Mouse (Mus musculus): Measurements from ENCODE around the gene Map2k4. TPM values are rescaled to one million over a fixed set of nuclear protein-coding genes. Genes with fewer than 3 reads are reported as not detected.

Map2k4 gene
- 10 to 100 TPM; 41.7 to 47.0 (median 44.6) TPM for total RNA-seq (2022)

GRCm38 (mm10) chr11:65788154-65788553, at the start of gene Map2k4:
Gene Map2k4 (minus strand): TSS chr11:65788297.
- peak; percentile 89 for DNase-seq (ENCODE audit: low spot score)

DNA sequence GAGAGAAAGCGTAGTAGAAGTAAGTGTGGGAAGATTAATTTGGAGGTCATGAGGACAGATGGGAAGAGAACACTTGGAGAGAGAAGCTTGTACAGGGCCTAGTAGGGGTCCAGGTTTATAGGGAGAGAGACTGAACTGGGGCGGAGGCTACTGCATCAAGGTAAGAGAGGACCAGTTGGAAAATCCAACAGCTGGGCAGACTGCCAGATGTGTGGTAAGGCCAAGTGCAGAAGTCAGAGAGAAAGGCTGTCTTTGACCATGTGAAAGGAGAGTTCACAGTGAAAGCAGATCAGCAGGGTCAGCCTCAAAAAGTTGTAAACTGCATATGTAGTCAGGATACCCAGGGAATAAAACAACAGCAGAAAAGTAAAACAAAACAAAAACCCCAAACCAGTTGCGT, 36.5 kb upstream of the Map2k4 start:
- no peak for DNase-seq (ENCODE audit: low spot score)

DNA sequence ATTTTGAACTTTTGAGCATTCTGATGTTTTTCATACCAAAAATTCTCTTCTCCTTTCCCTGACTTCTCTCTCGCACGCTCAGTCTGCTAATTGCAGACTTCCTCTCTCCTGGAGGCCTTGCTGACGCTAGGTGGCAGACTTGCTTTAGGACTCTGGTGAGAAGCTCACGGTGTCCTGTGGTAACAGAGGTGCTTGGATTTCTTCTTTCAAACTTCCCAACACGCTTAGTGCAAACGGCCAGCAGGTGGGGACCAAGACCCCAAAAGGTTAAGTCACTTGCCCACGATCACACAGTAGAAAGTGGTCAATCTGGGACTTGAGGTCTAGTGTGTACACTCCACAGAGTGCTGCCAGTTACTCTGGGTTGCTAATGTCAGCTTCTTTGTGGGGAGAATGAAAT, 32.8 kb upstream of the Map2k4 start:
- peak; percentile 49 for DNase-seq (ENCODE audit: low spot score)

DNA sequence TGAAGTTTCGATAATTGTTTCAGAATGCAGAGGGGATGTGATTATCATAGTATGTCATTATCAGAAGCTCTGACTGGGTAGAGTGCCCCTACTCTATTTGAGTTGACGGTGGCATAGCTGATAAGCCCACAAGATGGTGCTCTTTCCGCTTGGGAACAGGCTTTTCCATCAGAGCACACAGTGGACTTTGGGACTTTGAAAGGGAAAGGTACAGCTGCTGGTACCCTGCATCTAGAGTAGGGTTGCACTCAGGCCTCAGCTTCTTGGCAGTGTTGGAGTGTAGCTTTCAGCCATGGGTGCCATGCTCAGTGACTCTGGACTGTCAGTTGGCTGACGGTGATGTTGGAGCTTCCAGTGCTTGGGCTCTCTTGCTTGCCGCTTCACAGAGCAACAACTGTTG, 32.2 kb upstream of the Map2k4 start:
- no peak for DNase-seq (ENCODE audit: low spot score)

- DNase-seq (ENCODE audit: low spot score) = no peak
Observed at GRCm38 (mm10) chr11:65818193-65818592, 30.1 kb upstream of the Map2k4 start.

GRCm38 (mm10) chr11:65816237-65816636, 28.1 kb upstream of the Map2k4 start:
- DNase-seq (ENCODE audit: low spot score) = no peak

DNA sequence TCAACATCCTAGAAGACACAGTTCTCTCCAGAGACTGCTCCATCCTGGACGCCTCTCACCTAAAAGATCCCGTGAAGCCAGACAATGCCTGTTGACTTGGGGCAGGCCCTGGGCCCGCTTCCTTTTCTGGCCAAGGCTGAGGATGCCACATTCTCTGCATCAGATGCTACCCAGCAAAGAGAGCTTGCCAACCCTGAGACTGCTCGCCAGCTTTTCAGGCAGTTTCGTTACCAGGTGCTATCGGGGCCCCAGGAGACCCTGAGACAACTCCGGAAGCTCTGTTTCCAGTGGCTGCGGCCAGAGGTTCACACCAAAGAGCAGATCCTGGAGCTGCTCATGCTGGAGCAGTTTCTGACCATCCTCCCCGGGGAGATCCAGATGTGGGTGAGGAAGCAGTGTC, 26.3 kb upstream of the Map2k4 start:
- DNase-seq (ENCODE audit: low spot score) = no peak

DNA sequence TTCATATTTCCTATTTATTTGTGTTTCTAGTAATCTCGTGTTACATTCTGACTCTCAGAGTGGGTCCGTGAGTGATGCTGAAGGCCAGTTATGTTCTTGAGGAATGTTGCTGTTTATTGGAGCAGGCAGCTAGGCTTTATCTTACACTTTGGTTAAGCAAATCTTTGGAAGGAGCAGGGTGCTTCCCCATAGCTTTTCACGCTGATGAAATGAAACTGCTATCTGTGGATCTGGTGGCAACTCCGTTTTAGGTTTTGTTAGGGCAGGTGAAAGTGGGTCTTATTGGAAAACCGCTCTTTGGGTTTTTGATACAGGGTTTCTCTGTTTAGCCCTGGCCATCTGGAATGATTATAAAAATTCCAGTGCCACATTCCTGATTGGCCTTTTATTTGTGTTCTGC, 24.0 kb upstream of the Map2k4 start:
- no peak for DNase-seq (ENCODE audit: low spot score)

GRCm38 (mm10) chr11:65807601-65808000, 19.5 kb upstream of the Map2k4 start:
- no peak for DNase-seq (ENCODE audit: low spot score)

- DNase-seq (ENCODE audit: low spot score) = peak; percentile 88
Observed at GRCm38 (mm10) chr11:65806909-65807504, 18.9 kb upstream of the Map2k4 start, which contains the start of gene Zkscan6. Gene Zkscan6 (plus strand): TSS chr11:65807175.

- peak; percentile 33 for DNase-seq (ENCODE audit: low spot score)
Observed at GRCm38 (mm10) chr11:65806321-65806904, 18.3 kb upstream of the Map2k4 start.

GRCm38 (mm10) chr11:65801899-65802298, 13.8 kb upstream of the Map2k4 start:
- no peak for DNase-seq (ENCODE audit: low spot score)

- no peak for DNase-seq (ENCODE audit: low spot score)
Observed at GRCm38 (mm10) chr11:65795896-65796295, 7.8 kb upstream of the Map2k4 start.

- no peak for DNase-seq (ENCODE audit: low spot score)
Observed at GRCm38 (mm10) chr11:65794428-65795219, 6.5 kb upstream of the Map2k4 start.

DNA sequence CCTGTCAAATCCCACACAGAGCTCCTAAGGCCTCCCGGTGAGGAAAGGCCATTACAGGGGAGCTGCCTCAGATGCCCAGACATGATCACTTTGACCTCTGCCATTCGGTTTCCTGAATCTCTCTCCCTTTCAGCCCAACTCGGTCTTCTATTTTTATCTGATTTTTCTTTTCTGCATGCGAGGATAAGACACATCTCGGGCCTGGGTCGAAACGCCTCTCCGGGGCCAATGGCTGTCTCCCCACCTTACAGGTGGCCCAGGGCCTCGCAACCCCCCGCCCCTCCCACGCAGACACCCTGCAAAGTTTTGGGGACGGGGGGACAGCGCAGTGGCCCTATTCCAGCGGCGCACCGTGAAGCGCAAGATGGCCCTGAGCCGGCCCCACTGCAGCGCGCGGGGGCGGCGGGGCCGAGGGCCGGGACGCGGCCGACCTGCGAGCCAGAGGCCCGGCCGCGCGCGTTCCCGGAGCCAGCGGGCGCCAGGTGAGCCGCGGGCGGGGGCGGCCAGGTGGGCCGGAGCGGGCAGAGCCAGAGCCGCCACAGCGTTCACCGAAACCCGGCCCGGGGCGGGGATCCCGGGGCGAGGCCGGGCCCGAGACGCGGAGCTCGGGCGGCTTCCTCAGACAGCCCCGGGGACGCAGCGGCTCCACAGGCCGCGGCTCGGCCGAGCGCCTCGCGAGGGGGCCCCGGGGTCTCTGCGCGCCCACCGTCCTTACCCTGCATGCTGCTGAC, 511 bp downstream of the Map2k4 start:
- DNase-seq (ENCODE audit: low spot score) = no peak

DNA sequence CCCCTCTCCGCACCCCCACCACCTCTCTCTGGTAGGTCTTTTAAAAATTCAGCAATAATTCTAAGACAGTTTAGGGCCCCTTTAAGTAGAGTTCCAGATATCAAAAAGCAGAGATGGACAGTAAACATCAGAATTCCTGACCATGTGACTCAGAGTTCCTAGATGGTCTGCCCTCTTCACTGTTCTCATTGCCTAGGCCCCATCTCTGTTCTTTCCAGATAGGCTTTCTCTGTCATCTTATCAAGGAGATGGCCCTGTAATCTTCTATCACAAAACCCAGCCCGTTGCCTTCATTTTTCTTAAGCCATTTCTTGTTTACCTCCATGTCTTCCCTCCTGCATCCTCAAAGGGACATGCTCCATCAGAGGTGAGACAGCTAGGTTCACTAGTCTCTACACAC, 1.9 kb downstream of the Map2k4 start:
- no peak for DNase-seq (ENCODE audit: low spot score)

GRCm38 (mm10) chr11:65781596-65781995, 6.5 kb downstream of the Map2k4 start:
- no peak for DNase-seq (ENCODE audit: low spot score)

- DNase-seq (ENCODE audit: low spot score) = no peak
Observed at GRCm38 (mm10) chr11:65779578-65779977, 8.5 kb downstream of the Map2k4 start.

DNA sequence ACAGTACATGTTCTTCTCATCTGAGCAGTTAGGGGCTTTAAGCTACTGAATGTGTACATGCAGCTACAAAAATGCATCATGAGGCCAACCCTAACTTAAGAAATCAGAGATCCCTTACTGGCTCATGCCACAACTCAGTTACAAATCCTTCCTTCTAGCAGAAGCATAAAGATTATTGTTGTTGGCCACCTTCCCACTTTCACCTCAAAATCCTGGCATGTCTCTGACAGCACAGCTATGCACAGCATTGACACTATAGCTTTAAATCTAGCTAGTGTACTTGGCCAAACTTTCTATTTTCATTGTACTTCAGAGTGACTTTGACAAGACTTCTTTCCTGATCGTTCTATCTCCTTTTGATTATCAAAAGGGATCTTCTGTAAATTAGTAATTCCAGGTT, 9.0 kb downstream of the Map2k4 start:
- DNase-seq (ENCODE audit: low spot score) = no peak

DNA sequence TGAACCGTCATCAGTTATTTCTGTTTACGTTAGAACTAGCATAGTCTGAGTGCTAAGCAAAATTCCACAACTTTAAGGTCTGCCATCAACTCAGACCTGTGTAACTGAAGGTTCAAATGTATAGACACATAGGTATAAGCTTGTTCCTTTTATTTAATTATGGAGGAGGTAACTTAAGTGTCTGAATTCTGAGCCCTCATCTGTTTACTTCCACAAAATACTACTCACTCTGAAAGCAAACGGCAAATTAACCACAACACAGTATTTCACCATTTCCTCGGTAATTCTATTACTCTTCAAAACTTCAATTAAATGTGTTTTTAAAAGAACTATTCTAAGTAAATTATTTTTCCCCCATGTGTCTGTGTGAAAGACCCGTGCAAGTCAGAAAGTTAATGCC, 10.3 kb downstream of the Map2k4 start:
- DNase-seq (ENCODE audit: low spot score) = no peak

DNA sequence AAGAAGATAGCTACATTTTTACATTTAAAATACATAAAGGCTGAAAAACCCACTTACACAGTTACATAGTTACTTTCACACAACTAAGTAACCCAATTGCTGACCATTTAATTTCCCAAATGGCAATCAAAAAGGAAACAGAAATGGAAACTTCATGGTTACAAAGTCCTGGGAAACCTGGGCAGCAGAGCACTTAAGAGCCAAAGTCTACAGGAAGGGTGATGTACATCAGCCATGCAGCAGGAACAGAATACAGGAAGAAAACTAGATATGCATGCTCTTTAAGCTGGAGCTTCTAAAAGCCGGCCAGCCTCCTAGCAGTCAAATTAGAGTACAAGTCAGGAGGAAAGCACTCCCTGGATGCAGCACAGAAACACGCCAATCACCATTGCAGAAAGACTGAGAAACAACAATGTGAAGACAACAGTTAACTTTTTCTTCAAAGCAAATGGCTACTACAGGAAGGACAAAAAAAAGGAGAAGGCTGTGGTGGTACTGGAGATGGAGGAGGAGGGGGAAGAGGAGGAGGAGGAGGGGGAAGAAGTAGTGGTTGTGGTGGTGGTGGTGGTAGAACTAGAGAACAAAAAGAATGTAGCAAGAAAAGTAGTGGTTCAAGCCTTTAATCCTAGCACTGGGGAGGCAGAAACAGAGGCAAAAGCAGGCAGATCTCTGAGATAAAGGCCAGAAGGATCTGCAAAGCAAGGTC, 11.0 kb downstream of the Map2k4 start:
- DNase-seq (ENCODE audit: low spot score) = no peak
